Mouse (Mus musculus): ENCODE measurements at regions not wholly inside any gene's neighbourhood (a gene's known extent, or its start where the extent isn't known, plus 50 kb on each side); places are given as distances from the start of the nearest gene placed in this dataset.
"Not testable (repeated sequence)": the region's sequence is repeated elsewhere in the genome, so short reads cannot be mapped to it uniquely, and the experiment has no call there.

DNA sequence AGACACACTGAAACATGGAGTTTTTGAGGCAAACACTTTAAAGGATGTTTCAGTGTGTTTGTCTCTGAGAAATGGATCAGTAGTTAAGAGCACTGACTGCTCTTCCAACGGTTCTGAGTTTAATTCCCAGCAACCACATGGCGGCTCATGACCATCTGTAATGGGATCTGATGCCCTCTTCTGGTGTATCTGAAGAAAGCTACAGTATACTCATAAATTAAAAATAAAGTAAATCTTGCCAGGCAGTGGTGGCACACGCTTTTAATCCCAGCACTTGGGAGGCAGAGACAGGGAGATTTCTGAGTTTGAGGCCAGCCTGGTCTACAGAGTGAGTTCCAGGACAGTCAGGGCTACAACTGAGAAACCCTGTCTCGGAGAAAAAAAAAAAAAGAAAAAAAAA is 54.5 kb upstream of the Irx2 start:
- not testable (repeated sequence) for H3K27me3 ChIP-seq (replicated peaks; ENCODE audit: control insufficient read depth, insufficient read depth, low read length); H3K27ac ChIP-seq (ENCODE audit: low read depth, low read length); ATAC-seq; H3K4me1 ChIP-seq (ENCODE audit: control insufficient read depth, insufficient read depth, low read depth, low read length); H3K9me3 ChIP-seq (ENCODE audit: control insufficient read depth, low read length); H3K4me2 ChIP-seq (ENCODE audit: low read length); H3K9ac ChIP-seq (ENCODE audit: low read depth, low read length); H3K36me3 ChIP-seq (ENCODE audit: control insufficient read depth, insufficient read depth, low read length); H3K4me3 ChIP-seq (ENCODE audit: low read length)
- 71% methylated on average over 4 of the region's 4 CpGs for WGBS

DNA sequence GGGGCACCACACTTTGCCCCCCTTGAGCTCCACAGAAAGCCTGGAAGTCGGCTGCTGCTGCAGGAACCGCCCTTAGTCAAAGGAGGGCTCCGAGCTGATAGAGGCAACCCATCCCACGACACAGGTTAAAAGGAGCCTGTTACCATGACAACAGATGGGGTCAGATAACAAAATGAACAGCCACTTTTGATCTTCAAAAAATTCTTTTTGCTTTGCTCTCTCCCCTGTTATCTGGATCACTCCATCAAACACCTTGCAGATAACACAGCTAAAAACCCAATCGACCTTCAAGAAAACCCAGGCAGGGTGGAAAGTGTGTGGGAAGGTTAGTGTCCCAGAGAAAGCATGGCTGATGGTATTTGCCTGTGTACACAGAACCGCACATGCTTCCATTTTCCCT is 52.1 kb upstream of the Irx2 start:
- H3K4me2 ChIP-seq (ENCODE audit: low read length) = no peak overlapping the region
- ATAC-seq = no peak
- H3K27ac ChIP-seq (ENCODE audit: low read depth, low read length) = no peak overlapping the region
- no peaks in the 10 kb centered on the region for H3K9me3 ChIP-seq (ENCODE audit: control insufficient read depth, low read length)
- H3K27me3 ChIP-seq (replicated peaks; ENCODE audit: control insufficient read depth, insufficient read depth, low read length) = no peaks in the 10 kb centered on the region
- H3K9ac ChIP-seq (ENCODE audit: low read depth, low read length) = no peak overlapping the region
- H3K36me3 ChIP-seq (ENCODE audit: control insufficient read depth, insufficient read depth, low read length) = no peaks in the 10 kb centered on the region
- 35% methylated on average over 6 of the region's 6 CpGs for WGBS
- no peaks in the 10 kb centered on the region for H3K4me1 ChIP-seq (ENCODE audit: control insufficient read depth, insufficient read depth, low read depth, low read length)
- no peak overlapping the region for H3K4me3 ChIP-seq (ENCODE audit: low read length)

DNA sequence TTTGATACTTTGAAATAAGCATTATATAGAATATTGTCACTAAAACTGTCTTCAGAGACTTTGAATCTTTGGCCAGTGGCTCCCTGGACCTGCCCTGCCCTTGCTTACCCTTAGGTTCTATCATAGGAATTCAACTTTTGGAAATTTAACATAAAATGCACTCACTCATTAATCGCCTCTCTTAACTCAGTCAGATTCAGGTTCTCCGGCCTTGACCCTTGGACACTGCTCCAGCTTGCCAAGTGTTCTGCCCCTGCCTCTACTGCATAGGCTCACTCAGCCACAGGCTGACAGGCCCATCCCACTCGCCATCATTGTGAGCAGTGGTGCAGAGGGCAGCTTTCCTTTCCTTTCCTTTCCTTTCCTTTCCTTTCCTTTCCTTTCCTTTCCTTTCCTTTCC is 50.2 kb upstream of the Irx2 start:
- no peak for ATAC-seq
- Histone ChIP-seq H3K4me3 (ENCODE audit: low read length) (no peak overlapping the region), H3K36me3 (ENCODE audit: control insufficient read depth, insufficient read depth, low read length) (no peaks in the 10 kb centered on the region), H3K9me3 (ENCODE audit: control insufficient read depth, low read length) (no peaks in the 10 kb centered on the region), H3K4me2 (ENCODE audit: low read length) (no peak overlapping the region), H3K9ac (ENCODE audit: low read depth, low read length) (no peak overlapping the region), H3K27ac (ENCODE audit: low read depth, low read length) (no peak overlapping the region), H3K4me1 (ENCODE audit: control insufficient read depth, insufficient read depth, low read depth, low read length) (no peaks in the 10 kb centered on the region), H3K27me3 (replicated peaks; ENCODE audit: control insufficient read depth, insufficient read depth, low read length) (no peaks in the 10 kb centered on the region)
- 87% methylated on average over 3 of the region's 3 CpGs for WGBS

Measured in hindbrain, embryonic 16.5 days (tissue).